Mouse (Mus musculus): ENCODE measurements at regions not wholly inside any gene's neighbourhood (a gene's known extent, or its start where the extent isn't known, plus 50 kb on each side); places are given as distances from the start of the nearest gene placed in this dataset.

DNA sequence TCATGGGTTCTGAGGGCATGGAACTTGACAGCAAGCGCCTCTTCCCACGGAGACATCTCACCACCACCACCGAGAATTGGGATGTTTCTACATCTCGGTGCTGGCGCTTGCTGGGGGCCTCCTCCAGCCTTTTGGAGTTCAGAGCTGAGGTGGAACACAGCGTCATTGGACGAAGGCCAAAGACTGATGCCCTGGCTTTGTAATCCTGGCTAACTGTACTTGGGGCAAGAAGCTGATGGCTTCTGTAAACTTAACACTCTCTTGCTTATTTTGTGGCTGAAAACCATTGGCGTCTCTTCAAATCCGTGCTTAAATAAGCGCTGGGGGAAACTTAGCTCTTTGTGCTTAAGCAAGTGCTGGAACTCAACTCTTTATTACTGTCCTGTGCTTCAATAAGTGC lies 57.8 kb upstream of the Smndc1 start:
- 64% methylated on average over 10 of the region's 10 CpGs for WGBS (ENCODE audit: insufficient replicate concordance)
- peaks cover 13% of the 10 kb centered on the region for H3K4me1 ChIP-seq (ENCODE audit: control insufficient read depth, insufficient read depth, low read length)

DNA sequence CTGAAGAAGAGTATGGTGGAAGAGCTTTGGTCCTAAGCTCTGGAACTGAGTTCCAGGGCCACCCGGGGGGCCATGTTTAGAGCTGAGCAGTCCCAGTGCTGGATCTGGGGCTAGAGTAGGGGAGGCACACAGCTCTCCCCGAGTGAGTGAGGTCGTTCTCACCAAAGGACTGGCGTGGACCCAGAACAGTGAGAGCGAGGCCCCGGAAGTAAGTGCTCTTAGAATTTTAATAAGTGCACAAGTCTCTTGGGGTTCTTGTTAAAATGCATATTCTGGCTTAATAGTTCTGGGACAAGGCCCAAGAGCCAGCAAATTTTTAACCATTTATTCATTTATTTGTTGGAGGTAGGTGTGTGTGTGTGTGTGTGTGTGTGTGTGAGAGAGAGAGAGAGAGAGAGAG lies 57.4 kb upstream of the Smndc1 start:
- Histone ChIP-seq H3K27me3 (ENCODE audit: control insufficient read depth, insufficient read depth, low read length) (peaks cover 7% of the 10 kb centered on the region; the same call in 1 of the 2 replicates), H3K4me3 (ENCODE audit: low read depth, low read length) (no peak overlapping the region), H3K4me2 (no peak overlapping the region), H3K9me3 (replicated peaks; ENCODE audit: control insufficient read depth, low read length) (no peaks in the 10 kb centered on the region), H3K9ac (ENCODE audit: low read depth, low read length) (no peak overlapping the region), H3K36me3 (ENCODE audit: control insufficient read depth, insufficient read depth, low read length) (no peaks in the 10 kb centered on the region), H3K4me1 (ENCODE audit: control insufficient read depth, insufficient read depth, low read length) (peaks cover 13% of the 10 kb centered on the region), H3K27ac (ENCODE audit: low read depth, low read length) (no peak overlapping the region)
- ATAC-seq (replicated peaks; ENCODE audit: insufficient number of reproducible peaks, low FRiP score, low TSS enrichment): no peak
- WGBS (ENCODE audit: insufficient replicate concordance): 63% methylated on average over 6 of the region's 6 CpGs

More for the DNA sequence above, 57.8 kb upstream of the Smndc1 start:
- H3K27ac ChIP-seq (ENCODE audit: low read depth, low read length): no peak overlapping the region
- no peak overlapping the region for H3K9ac ChIP-seq (ENCODE audit: low read depth, low read length)
- H3K27me3 ChIP-seq (ENCODE audit: control insufficient read depth, insufficient read depth, low read length): peaks cover 7% of the 10 kb centered on the region; the same call in 1 of the 2 replicates
- H3K4me3 ChIP-seq (ENCODE audit: low read depth, low read length): no peak overlapping the region
- H3K9me3 ChIP-seq (replicated peaks; ENCODE audit: control insufficient read depth, low read length): no peaks in the 10 kb centered on the region
- ATAC-seq (replicated peaks; ENCODE audit: insufficient number of reproducible peaks, low FRiP score, low TSS enrichment): no peak
- H3K36me3 ChIP-seq (ENCODE audit: control insufficient read depth, insufficient read depth, low read length): no peaks in the 10 kb centered on the region
- no peak overlapping the region for H3K4me2 ChIP-seq

GRCm38 (mm10) chr19:53446216-53446615 lies 55.8 kb upstream of the Smndc1 start:
- ATAC-seq (replicated peaks; ENCODE audit: insufficient number of reproducible peaks, low FRiP score, low TSS enrichment): no peak
- no peak overlapping the region for H3K27ac ChIP-seq (ENCODE audit: low read depth, low read length)
- H3K4me1 ChIP-seq (ENCODE audit: control insufficient read depth, insufficient read depth, low read length): peaks cover 11% of the 10 kb centered on the region
- H3K4me2 ChIP-seq: no peak overlapping the region
- H3K9ac ChIP-seq (ENCODE audit: low read depth, low read length): no peak overlapping the region
- 50% methylated on average over 5 of the region's 5 CpGs for WGBS (ENCODE audit: insufficient replicate concordance)
- no peaks in the 10 kb centered on the region for H3K9me3 ChIP-seq (replicated peaks; ENCODE audit: control insufficient read depth, low read length)
- no peak overlapping the region for H3K4me3 ChIP-seq (ENCODE audit: low read depth, low read length)
- no peaks in the 10 kb centered on the region for H3K36me3 ChIP-seq (ENCODE audit: control insufficient read depth, insufficient read depth, low read length)
- H3K27me3 ChIP-seq (ENCODE audit: control insufficient read depth, insufficient read depth, low read length): peaks cover 7% of the 10 kb centered on the region; the same call in 1 of the 2 replicates

GRCm38 (mm10) chr19:53444646-53445045 lies 54.3 kb upstream of the Smndc1 start:
- Histone ChIP-seq H3K4me2 (no peak overlapping the region), H3K27ac (ENCODE audit: low read depth, low read length) (no peak overlapping the region), H3K36me3 (ENCODE audit: control insufficient read depth, insufficient read depth, low read length) (no peaks in the 10 kb centered on the region), H3K4me1 (ENCODE audit: control insufficient read depth, insufficient read depth, low read length) (peaks cover 13% of the 10 kb centered on the region), H3K9me3 (replicated peaks; ENCODE audit: control insufficient read depth, low read length) (no peaks in the 10 kb centered on the region), H3K27me3 (ENCODE audit: control insufficient read depth, insufficient read depth, low read length) (peaks cover 7% of the 10 kb centered on the region; the same call in 1 of the 2 replicates), H3K9ac (ENCODE audit: low read depth, low read length) (no peak overlapping the region), H3K4me3 (ENCODE audit: low read depth, low read length) (no peak overlapping the region)
- WGBS (ENCODE audit: insufficient replicate concordance): 64% methylated on average over 5 of the region's 5 CpGs
- ATAC-seq (replicated peaks; ENCODE audit: insufficient number of reproducible peaks, low FRiP score, low TSS enrichment): no peak

DNA sequence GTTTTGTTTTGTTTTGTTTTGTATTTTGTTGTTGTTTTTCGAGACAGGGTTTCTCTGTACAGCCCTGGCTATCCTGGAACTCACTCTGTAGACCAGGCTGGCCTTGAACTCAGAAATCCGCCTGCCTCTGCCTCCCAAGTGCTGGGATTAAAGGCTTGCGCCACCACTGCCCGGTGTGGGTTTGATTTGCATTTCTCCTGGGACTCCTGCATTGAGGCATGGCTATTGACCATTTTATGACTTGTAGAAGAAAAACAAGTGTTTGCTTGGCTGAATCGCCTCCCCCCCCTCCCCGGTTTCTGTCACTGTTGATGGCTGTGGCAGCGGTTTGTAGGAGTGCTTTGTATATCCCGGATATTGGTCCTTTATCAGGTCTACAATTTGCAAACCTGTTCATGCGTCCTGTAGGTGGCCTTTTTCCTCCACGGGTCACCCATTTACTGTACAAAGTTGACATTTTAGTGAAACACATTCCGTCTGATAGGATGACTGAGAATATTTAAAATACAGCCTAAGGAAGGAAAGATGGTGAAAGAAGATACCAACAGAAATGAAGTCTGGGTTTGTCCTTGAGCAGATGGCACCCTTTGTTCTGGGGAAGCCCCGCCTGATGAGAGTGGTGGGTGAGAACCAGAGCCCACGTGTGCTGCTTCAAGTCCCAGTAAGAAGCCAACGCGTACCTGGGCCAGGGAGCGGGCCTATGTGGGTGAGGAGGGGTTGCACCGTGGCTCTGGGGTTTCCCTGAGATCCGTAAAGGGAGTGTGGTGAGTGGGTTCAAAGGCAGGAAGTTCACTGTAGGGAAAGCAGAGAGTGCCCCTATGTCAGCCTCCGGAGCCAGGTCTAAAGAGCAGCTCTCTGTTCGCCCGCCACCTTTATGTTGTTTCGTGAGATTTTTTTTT lies 52.6 kb upstream of the Smndc1 start:
- H3K9me3 ChIP-seq (replicated peaks; ENCODE audit: control insufficient read depth, low read length): no peaks in the 10 kb centered on the region
- H3K4me2 ChIP-seq: no peak overlapping the region
- ATAC-seq (replicated peaks; ENCODE audit: insufficient number of reproducible peaks, low FRiP score, low TSS enrichment): no peak
- H3K4me3 ChIP-seq (ENCODE audit: low read depth, low read length): no peak overlapping the region
- H3K36me3 ChIP-seq (ENCODE audit: control insufficient read depth, insufficient read depth, low read length): no peaks in the 10 kb centered on the region
- peaks cover 7% of the 10 kb centered on the region; the same call in 1 of the 2 replicates for H3K27me3 ChIP-seq (ENCODE audit: control insufficient read depth, insufficient read depth, low read length)
- H3K27ac ChIP-seq (ENCODE audit: low read depth, low read length): no peak overlapping the region
- H3K4me1 ChIP-seq (ENCODE audit: control insufficient read depth, insufficient read depth, low read length): peaks cover 12% of the 10 kb centered on the region
- 78% methylated on average over 22 of the region's 22 CpGs for WGBS (ENCODE audit: insufficient replicate concordance)
- no peak overlapping the region for H3K9ac ChIP-seq (ENCODE audit: low read depth, low read length)

GRCm38 (mm10) chr19:53442132-53442610 lies 51.8 kb upstream of the Smndc1 start:
- Histone ChIP-seq H3K4me3 (ENCODE audit: low read depth, low read length) (no peak overlapping the region), H3K4me1 (ENCODE audit: control insufficient read depth, insufficient read depth, low read length) (peaks cover 21% of the 10 kb centered on the region), H3K4me2 (no peak overlapping the region), H3K9ac (ENCODE audit: low read depth, low read length) (no peak overlapping the region), H3K27ac (ENCODE audit: low read depth, low read length) (no peak overlapping the region), H3K36me3 (ENCODE audit: control insufficient read depth, insufficient read depth, low read length) (no peaks in the 10 kb centered on the region), H3K9me3 (replicated peaks; ENCODE audit: control insufficient read depth, low read length) (no peaks in the 10 kb centered on the region), H3K27me3 (ENCODE audit: control insufficient read depth, insufficient read depth, low read length) (peaks cover 7% of the 10 kb centered on the region; the same call in 1 of the 2 replicates)
- WGBS (ENCODE audit: insufficient replicate concordance): 87% methylated on average over 4 of the region's 4 CpGs
- no peak for ATAC-seq (replicated peaks; ENCODE audit: insufficient number of reproducible peaks, low FRiP score, low TSS enrichment)

GRCm38 (mm10) chr19:53441449-53442131 lies 51.2 kb upstream of the Smndc1 start:
- 76% methylated on average over 13 of the region's 13 CpGs for WGBS (ENCODE audit: insufficient replicate concordance)
- Histone ChIP-seq H3K9ac (ENCODE audit: low read depth, low read length) (no peak overlapping the region), H3K27me3 (ENCODE audit: control insufficient read depth, insufficient read depth, low read length) (peaks cover 4% of the 10 kb centered on the region; the same call in 1 of the 2 replicates), H3K4me3 (ENCODE audit: low read depth, low read length) (no peak overlapping the region), H3K4me1 (ENCODE audit: control insufficient read depth, insufficient read depth, low read length) (peaks cover 24% of the 10 kb centered on the region), H3K27ac (ENCODE audit: low read depth, low read length) (no peak overlapping the region), H3K36me3 (ENCODE audit: control insufficient read depth, insufficient read depth, low read length) (no peaks in the 10 kb centered on the region), H3K9me3 (replicated peaks; ENCODE audit: control insufficient read depth, low read length) (no peaks in the 10 kb centered on the region), H3K4me2 (no peak overlapping the region)
- ATAC-seq (replicated peaks; ENCODE audit: insufficient number of reproducible peaks, low FRiP score, low TSS enrichment): no peak

DNA sequence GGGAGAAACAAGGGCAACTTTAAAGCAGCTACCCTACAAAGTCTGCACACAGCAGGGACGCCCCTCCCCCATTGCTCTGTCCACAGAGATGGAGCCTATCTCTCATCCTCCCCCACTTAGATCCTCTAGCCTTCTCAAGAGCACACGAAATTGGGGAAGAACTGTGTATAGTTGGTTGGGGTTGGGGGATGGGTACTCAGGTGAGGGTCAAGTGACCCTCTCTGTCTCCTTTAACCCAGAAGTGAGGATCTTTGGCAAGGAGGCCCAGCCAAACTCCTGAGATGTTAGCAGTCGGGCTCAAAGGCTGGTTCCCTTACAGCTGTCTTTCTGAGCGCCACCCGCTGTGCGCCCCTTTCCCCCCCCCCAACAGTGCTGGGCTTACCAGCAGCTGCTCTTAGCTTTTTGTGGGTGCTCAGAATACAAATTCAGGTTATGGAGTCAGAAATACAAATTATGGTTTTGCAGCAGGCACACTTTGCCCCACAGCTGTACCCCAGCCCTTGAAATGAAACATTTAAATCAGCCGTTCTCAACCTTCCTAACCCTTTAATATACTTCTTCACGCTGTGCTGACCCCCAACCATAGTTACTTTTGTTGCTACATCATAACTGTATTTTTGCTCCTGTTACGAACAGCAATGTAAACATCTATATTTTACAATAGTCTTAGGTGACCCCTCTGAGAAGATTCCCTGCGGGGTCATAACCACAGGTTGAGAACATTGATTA lies 50.1 kb upstream of the Smndc1 start:
- Histone ChIP-seq H3K9ac (ENCODE audit: low read depth, low read length) (no peak overlapping the region), H3K27ac (ENCODE audit: low read depth, low read length) (no peak overlapping the region)
- 40% methylated on average over 10 of the region's 10 CpGs for WGBS (ENCODE audit: insufficient replicate concordance)

More for the DNA sequence above, 50.1 kb upstream of the Smndc1 start:
- Histone ChIP-seq H3K4me2 (no peak overlapping the region), H3K36me3 (ENCODE audit: control insufficient read depth, insufficient read depth, low read length) (no peaks in the 10 kb centered on the region), H3K27me3 (ENCODE audit: control insufficient read depth, insufficient read depth, low read length) (no peaks in the 10 kb centered on the region; the same call in 1 of the 2 replicates), H3K4me3 (ENCODE audit: low read depth, low read length) (no peak overlapping the region), H3K9me3 (replicated peaks; ENCODE audit: control insufficient read depth, low read length) (no peaks in the 10 kb centered on the region), H3K4me1 (ENCODE audit: control insufficient read depth, insufficient read depth, low read length) (peaks cover 22% of the 10 kb centered on the region)
- no peak for ATAC-seq (replicated peaks; ENCODE audit: insufficient number of reproducible peaks, low FRiP score, low TSS enrichment)

All from heart, embryonic 11.5 days (tissue).